Mouse (Mus musculus): ENCODE data around the gene Ezh2.

- TF ChIP-seq POLR2A (IDR thresholded peaks at IDR 0.05; ENCODE audit: borderline replicate concordance, control insufficient read depth, low read depth, low read length) (no peak), CTCF (IDR thresholded peaks at IDR 0.05; ENCODE audit: control insufficient read depth, insufficient read depth, low read length) (no peak)
These were observed 25.9 kb upstream of the Ezh2 start for GRCm38 (mm10) chr6:47621039-47621438.

Measured in bone marrow, adult 2 months (tissue).